Mouse (Mus musculus) brain, embryonic 14.5 days (tissue): Measurements from ENCODE around the gene Gm266.

Source experiments
- CTCF ChIP-seq: fragments of 200-500 bp; IDR thresholded peaks from 2 replicates; pipeline ENCODE4 v1.5.1; 2012; ENCODE audit warnings: inconsistent platforms, mild to moderate bottlenecking, moderate library complexity, borderline replicate concordance; ENCODE audit not compliant: insufficient read depth, insufficient read length; ENCODE audit errors: extremely low read depth
- POLR2A ChIP-seq: fragments of 200-500 bp; IDR thresholded peaks from 2 replicates; pipeline ENCODE4 v1.6.1; 2012; ENCODE audit warnings: mild to moderate bottlenecking, inconsistent platforms, borderline replicate concordance; ENCODE audit not compliant: poor library complexity, insufficient read depth, insufficient read length, severe bottlenecking; ENCODE audit errors: extremely low read depth

DNA sequence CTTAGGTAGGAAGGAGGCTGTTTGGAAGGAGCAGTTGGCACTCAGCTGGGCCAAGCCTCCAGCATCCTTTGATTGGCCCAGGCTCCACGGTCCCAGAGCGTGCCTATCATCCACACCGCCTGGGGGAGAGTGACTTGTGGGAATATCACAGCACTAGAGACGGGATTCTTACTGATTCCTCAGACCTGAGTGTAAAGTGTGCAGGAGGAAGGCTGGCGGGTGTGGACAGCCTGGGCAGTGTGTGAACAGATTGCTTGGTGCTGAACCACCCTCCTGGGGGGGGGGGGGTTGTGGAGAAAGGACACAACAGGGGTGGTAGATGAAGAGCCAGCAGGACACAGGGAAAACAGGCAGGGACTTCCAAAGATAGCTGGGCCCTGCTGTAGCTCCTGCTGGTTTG, 38.9 kb downstream of the Gm266 start:
- TF ChIP-seq POLR2A (no peak), CTCF (no peak)
